Mouse (Mus musculus) liver, adult 2 months (tissue): ENCODE measurements at regions not wholly inside any gene's neighbourhood (a gene's known extent, or its start where the extent isn't known, plus 50 kb on each side); places are given as distances from the start of the nearest gene placed in this dataset.

ENCODE experiments used
- CTCF ChIP-seq: fragments of 200-500 bp; IDR thresholded peaks from 2 replicates; pipeline ENCODE4 v1.5.1; 2011; ENCODE audit warnings: low read depth, low read length, control low read depth
- POLR2A ChIP-seq: fragments of 200-500 bp; IDR thresholded peaks from 2 replicates; pipeline ENCODE4 v1.6.1; 2011; ENCODE audit warnings: low read length, control low read depth; ENCODE audit not compliant: insufficient read depth; ENCODE audit errors: extremely low read depth

DNA sequence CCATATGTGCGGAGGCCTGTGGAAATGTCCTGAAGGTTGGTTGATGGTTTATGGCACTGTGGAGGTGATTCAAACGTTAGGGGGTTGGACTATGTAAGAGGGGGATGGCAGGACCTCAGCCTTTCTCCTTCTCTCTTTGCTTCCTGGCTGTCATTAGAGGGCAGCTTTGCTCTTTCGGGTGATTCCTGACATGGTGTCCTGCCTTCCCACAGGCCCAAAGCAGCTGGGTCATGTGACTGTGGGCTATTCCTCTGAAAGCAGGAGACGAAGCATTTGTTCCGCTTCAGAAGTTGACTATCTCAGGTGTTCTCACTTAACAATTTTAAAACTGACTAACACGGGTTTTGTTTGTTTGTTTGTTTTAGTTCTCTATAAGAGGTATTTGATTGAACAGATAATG lies 233.1 kb downstream of the Map2k6 start:
- TF ChIP-seq POLR2A = no peak
- no peak for TF ChIP-seq CTCF
